Mouse (Mus musculus) small intestine, adult 2 months (tissue): ENCODE measurements around the gene Gga2.

ENCODE experiments used
- CTCF ChIP-seq: fragments of 200-500 bp; IDR thresholded peaks from 2 replicates; pipeline ENCODE4 v1.5.1; 2012; ENCODE audit warnings: low read depth, mild to moderate bottlenecking, control low read depth, inconsistent platforms, low read length, moderate library complexity, mixed read lengths; ENCODE audit not compliant: insufficient replicate concordance, insufficient read length; ENCODE audit errors: extremely low read depth
- POLR2A ChIP-seq: fragments of 200-500 bp; IDR thresholded peaks from 2 replicates; pipeline ENCODE4 v1.6.1; 2012; ENCODE audit warnings: low read depth, mild to moderate bottlenecking, control low read depth, inconsistent platforms, low read length, moderate library complexity

- no peak for TF ChIP-seq POLR2A
- TF ChIP-seq CTCF, result no peak
Measured at GRCm38 (mm10) chr7:122020273-122020666, 752 bp downstream of the Gga2 start.
